Mouse (Mus musculus) forebrain, embryonic 11.5 days (tissue): ENCODE measurements at regions not wholly inside any gene's neighbourhood (a gene's known extent, or its start where the extent isn't known, plus 50 kb on each side); places are given as distances from the start of the nearest gene placed in this dataset.

Experiments
- ATAC-seq: fragments of 200-750 bp; cut with Nextera tagmentation; replicated peaks from 2 replicates; pipeline ENCODE4 v1.8.0; 2017; ENCODE audit warnings: moderate TSS enrichment; ENCODE audit not compliant: low FRiP score
- DNase-seq: peaks from one replicate; pipeline ENCODE4 v3.0.0-alpha.2; 2017; ENCODE audit warnings: low spot score
- H3K27ac ChIP-seq: fragments of 300-500 bp; sonication (generic); 2 replicates; pipeline ENCODE4 v1.5.1; 2014; ENCODE audit warnings: low read depth, low read length
- H3K27me3 ChIP-seq: fragments of 300-500 bp; sonication (generic); 2 replicates; pipeline ENCODE4 v1.6.1; 2014; ENCODE audit warnings: mild to moderate bottlenecking, low read length, mixed read lengths; ENCODE audit not compliant: control insufficient read depth, insufficient read depth
- H3K36me3 ChIP-seq: fragments of 300-500 bp; sonication (generic); 2 replicates; pipeline ENCODE4 v1.6.1; 2014; ENCODE audit warnings: mild to moderate bottlenecking, low read length, moderate library complexity, mixed read lengths; ENCODE audit not compliant: control insufficient read depth, insufficient read depth
- H3K4me1 ChIP-seq: fragments of 300-500 bp; sonication (generic); replicated peaks from 2 replicates; pipeline ENCODE4 v1.6.1; 2014; ENCODE audit warnings: low read length, mixed read lengths; ENCODE audit not compliant: control insufficient read depth, insufficient read depth
- H3K4me2 ChIP-seq: fragments of 300-500 bp; sonication (generic); 2 replicates; pipeline ENCODE4 v1.6.1; 2014; ENCODE audit warnings: low read depth, mild to moderate bottlenecking, low read length, moderate library complexity, mixed read lengths; ENCODE audit not compliant: severe bottlenecking
- H3K4me3 ChIP-seq: fragments of 300-500 bp; sonication (generic); 2 replicates; pipeline ENCODE4 v1.5.1; 2014; ENCODE audit warnings: low read depth, low read length
- H3K9ac ChIP-seq: fragments of 300-500 bp; sonication (generic); 2 replicates; pipeline ENCODE4 v1.6.1; 2014; ENCODE audit warnings: low read length
- H3K9me3 ChIP-seq: fragments of 300-500 bp; sonication (generic); 2 replicates; pipeline ENCODE4 v1.6.1; 2016; ENCODE audit warnings: low read length, mixed read lengths; ENCODE audit not compliant: control insufficient read depth
- WGBS: fragments of 180-500 bp; shearing (Covaris S2); extraction: QIAGEN DNeasy Blood & Tissue Kit; methylation state at CpG from one replicate; pipeline ENCODE4 v1.1.7; 2014; 5-methylcytosine and 5-hydroxymethylcytosine counted together

- Histone ChIP-seq H3K36me3 (no peaks in the 10 kb centered on the region), H3K4me3 (no peak overlapping the region), H3K9ac (no peak overlapping the region), H3K4me2 (no peak overlapping the region), H3K27me3 (no peaks in the 10 kb centered on the region), H3K4me1 (no peaks in the 10 kb centered on the region), H3K9me3 (no peaks in the 10 kb centered on the region), H3K27ac (no peak overlapping the region)
- ATAC-seq (no peak), DNase-seq (no peak)
- WGBS, result 86% methylated on average over 9 of the region's 9 CpGs
Measured at GRCm38 (mm10) chr10:93361654-93362195, 50.8 kb upstream of the Elk3 start.

GRCm38 (mm10) chr10:93364108-93364793 is 53.3 kb upstream of the Elk3 start:
- Histone ChIP-seq H3K27ac (no peak overlapping the region), H3K36me3 (no peaks in the 10 kb centered on the region), H3K27me3 (no peaks in the 10 kb centered on the region), H3K9ac (no peak overlapping the region), H3K4me2 (no peak overlapping the region), H3K4me3 (no peak overlapping the region), H3K4me1 (no peaks in the 10 kb centered on the region), H3K9me3 (no peaks in the 10 kb centered on the region)
- 64% methylated on average over 3 of the region's 3 CpGs for WGBS
- ATAC-seq (no peak), DNase-seq (no peak)

- DNase-seq (no peak), ATAC-seq (no peak)
- Histone ChIP-seq H3K27me3 (no peaks in the 10 kb centered on the region), H3K27ac (no peak overlapping the region), H3K4me3 (no peak overlapping the region), H3K4me1 (no peaks in the 10 kb centered on the region), H3K36me3 (no peaks in the 10 kb centered on the region), H3K4me2 (no peak overlapping the region), H3K9ac (no peak overlapping the region), H3K9me3 (no peaks in the 10 kb centered on the region)
- WGBS, result 84% methylated on average over 7 of the region's 7 CpGs
Measured at GRCm38 (mm10) chr10:93364881-93365280, 53.9 kb upstream of the Elk3 start.

- no peaks in the 10 kb centered on the region for H3K27me3 ChIP-seq
- no peak for ATAC-seq
- H3K36me3 ChIP-seq, result no peaks in the 10 kb centered on the region
- no peak overlapping the region for H3K27ac ChIP-seq
- no peak overlapping the region for H3K9ac ChIP-seq
- no peak for DNase-seq
- WGBS, result 75% methylated on average over 6 of the region's 6 CpGs
- no peaks in the 10 kb centered on the region for H3K9me3 ChIP-seq
- no peaks in the 10 kb centered on the region for H3K4me1 ChIP-seq
- H3K4me2 ChIP-seq, result no peak overlapping the region
- H3K4me3 ChIP-seq, result no peak overlapping the region
Measured at GRCm38 (mm10) chr10:93365318-93365717, 54.4 kb upstream of the Elk3 start.

- no peak for ATAC-seq
- H3K4me2 ChIP-seq, result no peak overlapping the region
Measured at GRCm38 (mm10) chr10:93365824-93366223, 54.9 kb upstream of the Elk3 start.

GRCm38 (mm10) chr10:93369737-93370136 is 58.8 kb upstream of the Elk3 start:
- Histone ChIP-seq H3K9ac (no peak overlapping the region), H3K27me3 (no peaks in the 10 kb centered on the region), H3K4me2 (no peak overlapping the region), H3K36me3 (no peaks in the 10 kb centered on the region), H3K27ac (no peak overlapping the region), H3K9me3 (no peaks in the 10 kb centered on the region), H3K4me3 (no peak overlapping the region), H3K4me1 (peaks cover 5% of the 10 kb centered on the region)
- WGBS, result 78% methylated on average over 3 of the region's 3 CpGs
- DNase-seq (no peak), ATAC-seq (no peak)

More at GRCm38 (mm10) chr10:93365824-93366223, 54.9 kb upstream of the Elk3 start:
- no peak for DNase-seq
- no peaks in the 10 kb centered on the region for H3K27me3 ChIP-seq
- H3K9me3 ChIP-seq, result no peaks in the 10 kb centered on the region
- H3K27ac ChIP-seq, result no peak overlapping the region
- H3K4me3 ChIP-seq, result no peak overlapping the region
- no peak overlapping the region for H3K9ac ChIP-seq
- no peaks in the 10 kb centered on the region for H3K36me3 ChIP-seq
- WGBS, result 76% methylated on average over 5 of the region's 5 CpGs
- no peaks in the 10 kb centered on the region for H3K4me1 ChIP-seq

GRCm38 (mm10) chr10:93370331-93370730 is 59.4 kb upstream of the Elk3 start:
- Histone ChIP-seq H3K36me3 (no peaks in the 10 kb centered on the region), H3K4me3 (no peak overlapping the region), H3K4me1 (peaks cover 5% of the 10 kb centered on the region), H3K4me2 (no peak overlapping the region), H3K27ac (no peak overlapping the region), H3K9me3 (no peaks in the 10 kb centered on the region), H3K27me3 (no peaks in the 10 kb centered on the region), H3K9ac (no peak overlapping the region)
- DNase-seq (no peak), ATAC-seq (no peak)
- WGBS, result 86% methylated on average over 6 of the region's 6 CpGs

- ATAC-seq (no peak), DNase-seq (no peak)
- H3K27me3 ChIP-seq, result no peaks in the 10 kb centered on the region
- H3K9ac ChIP-seq, result no peak overlapping the region
- no peaks in the 10 kb centered on the region for H3K36me3 ChIP-seq
- no peak overlapping the region for H3K27ac ChIP-seq
- WGBS, result 89% methylated on average over 7 of the region's 7 CpGs
- H3K4me2 ChIP-seq, result no peak overlapping the region
- H3K9me3 ChIP-seq, result no peaks in the 10 kb centered on the region
- no peak overlapping the region for H3K4me3 ChIP-seq
- peaks cover 5% of the 10 kb centered on the region for H3K4me1 ChIP-seq
Measured at GRCm38 (mm10) chr10:93372281-93372680, 61.3 kb upstream of the Elk3 start.

GRCm38 (mm10) chr10:93373265-93373664 is 62.3 kb upstream of the Elk3 start:
- no peak for ATAC-seq
- Histone ChIP-seq H3K36me3 (no peaks in the 10 kb centered on the region), H3K27me3 (no peaks in the 10 kb centered on the region), H3K4me1 (peaks cover 5% of the 10 kb centered on the region), H3K4me3 (no peak overlapping the region), H3K9ac (no peak overlapping the region), H3K9me3 (no peaks in the 10 kb centered on the region), H3K27ac (no peak overlapping the region), H3K4me2 (no peak overlapping the region)
- DNase-seq, result no peak
- 89% methylated on average over 5 of the region's 5 CpGs for WGBS
